Mouse (Mus musculus) heart, adult 2 months (tissue): Measurements from ENCODE around the gene Gucy2f. TPM values are rescaled to one million over a fixed set of nuclear protein-coding genes. Genes with fewer than 3 reads are reported as not detected.

Experiments used
- DNase-seq, 2 experiments: peaks; one replicate each; pipeline ENCODE4 v3.0.0; 2021
- H3K27ac ChIP-seq: fragments of 200-600 bp; 2 replicates; pipeline ENCODE4 v1.8.1; 2022
- H3K27me3 ChIP-seq: fragments of 200-500 bp; 2 replicates; pipeline ENCODE4 v1.6.1; 2012; ENCODE audit warnings: mild to moderate bottlenecking, low read length, inconsistent platforms, mixed read lengths; ENCODE audit not compliant: control insufficient read depth, insufficient read depth
- H3K36me3 ChIP-seq: fragments of 200-500 bp; 2 replicates; pipeline ENCODE4 v1.6.1; 2012; ENCODE audit warnings: low read length, inconsistent platforms; ENCODE audit not compliant: control insufficient read depth, insufficient read depth
- H3K4me1 ChIP-seq: fragments of 200-500 bp; 2 replicates; pipeline ENCODE4 v1.6.1; 2011; ENCODE audit warnings: low read length; ENCODE audit not compliant: control insufficient read depth, insufficient read depth
- H3K4me3 ChIP-seq: fragments of 200-600 bp; 2 replicates; pipeline ENCODE4 v1.8.1; 2022
- H3K79me2 ChIP-seq: fragments of 200-500 bp; replicated peaks from 2 replicates; pipeline ENCODE4 v1.6.1; 2012; ENCODE audit warnings: mild to moderate bottlenecking, inconsistent platforms, low read length, moderate library complexity, mixed read lengths; ENCODE audit not compliant: control insufficient read depth, insufficient read depth
- H3K9ac ChIP-seq: fragments of 200-500 bp; 2 replicates; pipeline ENCODE4 v1.6.1; 2012; ENCODE audit warnings: low read depth, mild to moderate bottlenecking, control low read depth, inconsistent platforms, low read length, mixed read lengths
- CTCF ChIP-seq: fragments of 200-600 bp; IDR thresholded peaks from 2 replicates; pipeline ENCODE4 v1.8.1; 2022; ENCODE audit warnings: antibody characterized with exemption, mild to moderate bottlenecking, moderate library complexity
- EP300 ChIP-seq: fragments of 200-500 bp; IDR thresholded peaks from 2 replicates; pipeline ENCODE4 v1.6.1; 2011; ENCODE audit warnings: low read depth, low read length, control low read depth; ENCODE audit not compliant: insufficient read depth
- POLR2A ChIP-seq: fragments of 200-500 bp; IDR thresholded peaks from 2 replicates; pipeline ENCODE4 v1.6.1; 2011; ENCODE audit warnings: mild to moderate bottlenecking, low read depth, low read length, control low read depth; ENCODE audit not compliant: insufficient read depth
- WGBS: fragments of 180-500 bp; shearing (Covaris S2); methylation state at CpG from one replicate; pipeline ENCODE4 v1.1.7; 2018; 5-methylcytosine and 5-hydroxymethylcytosine counted together
- intact Hi-C: fragments of 180-260 bp; cut with DNase I; formaldehyde crosslinking; loops from one replicate; pipeline ENCODE4 v1.15.1; 2025
- polyA plus RNA-seq: library from polyadenylated mRNA; depleted of rRNA; stranded (reverse); fragments of >200 nt; gene quantifications from 2 replicates; pipeline ENCODE4 v1.2.3, GENCODE M21; 2012; rRNA removed
- total RNA-seq, 2 experiments: library from RNA; stranded (reverse); gene quantifications; 2 replicates each; pipeline ENCODE4 v1.2.3; 2021

The Gucy2f gene
- total and polyA plus RNA-seq, 3 experiments = not detected

- Histone ChIP-seq H3K9ac (no peak overlapping the region), H3K27ac (no peak overlapping the region), H3K4me1 (no peaks in the 10 kb centered on the region), H3K27me3 (no peaks in the 10 kb centered on the region), H3K79me2 (no peaks in the 10 kb centered on the region), H3K4me3 (no peak overlapping the region), H3K36me3 (no peaks in the 10 kb centered on the region)
- TF ChIP-seq CTCF (no peak), EP300 (no peak), POLR2A (no peak)
- 51% methylated on average over 3 of the region's 3 CpGs for WGBS
- peak in 1 of 2 experiments; percentile 2 for DNase-seq
- intact Hi-C loops = no loop called here
These were observed 134.1 kb downstream of the Gucy2f start for GRCm38 (mm10) chrX:142062585-142062984.

Other genes with a start within 250 kb of the Gucy2f start
- 1 to 10 TPM; 6.9 to 7.4 TPM for gene Nxt2, start 29.8 kb upstream of the Gucy2f start, total RNA-seq
- 2.7 and 5.2 TPM in 2 replicates for gene Nxt2, start 29.8 kb upstream of the Gucy2f start, polyA plus RNA-seq
- not detected for gene Kcne1l, start 109.4 kb upstream of the Gucy2f start, total RNA-seq
- 0.66 and 1.1 TPM in 2 replicates for gene Kcne1l, start 109.4 kb upstream of the Gucy2f start, polyA plus RNA-seq
- gene Acsl4, start 193.6 kb upstream of the Gucy2f start, total RNA-seq = 10 to 100 TPM in 1 of 2 experiments, 1 to 10 TPM in 1; 9.3 to 11.0 TPM
- 2.2 and 4.5 TPM in 2 replicates for gene Acsl4, start 193.6 kb upstream of the Gucy2f start, polyA plus RNA-seq